Mouse (Mus musculus): Measurements from ENCODE around the gene Hcar1.

The Hcar1 gene

GRCm38 (mm10) chr5:123879928-123880327, at the start of gene Hcar1:
Hcar1 (minus strand) TSS chr5:123880020.
- no peak for DNase-seq (ENCODE audit: low spot score)

- DNase-seq (ENCODE audit: low spot score): no peak
These were observed 47.3 kb upstream of the Hcar1 start, which contains the start of gene Gm43518 for GRCm38 (mm10) chr5:123927118-123927517. Gm43518 (plus strand) TSS chr5:123927418.

GRCm38 (mm10) chr5:123922112-123922511, 42.3 kb upstream of the Hcar1 start:
- no peak for DNase-seq (ENCODE audit: low spot score)

- no peak for DNase-seq (ENCODE audit: low spot score)
These were observed 35.0 kb upstream of the Hcar1 start for GRCm38 (mm10) chr5:123914852-123915251.

DNA sequence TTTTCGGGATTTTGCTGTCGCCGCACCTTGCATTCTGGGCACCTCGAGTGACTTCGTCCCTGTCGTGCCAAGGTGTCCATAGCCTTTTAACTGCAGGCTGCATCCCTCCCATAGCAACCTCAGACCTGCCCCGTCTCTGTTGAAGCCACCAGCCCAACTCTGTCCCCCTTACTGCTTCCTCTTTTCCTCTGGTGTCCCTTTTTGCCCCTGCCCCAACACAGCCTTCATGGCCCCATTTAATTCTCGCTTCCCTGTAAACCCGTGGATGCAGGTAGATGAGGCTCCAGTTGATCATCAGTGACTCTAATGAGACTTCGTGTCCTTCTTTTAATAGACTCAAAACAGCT, 27.8 kb upstream of the Hcar1 start:
- no peak for DNase-seq (ENCODE audit: low spot score)

- DNase-seq (ENCODE audit: low spot score): peak; percentile 100
These were observed 27.3 kb upstream of the Hcar1 start, which contains the start of gene Denr for GRCm38 (mm10) chr5:123906976-123907630. Denr (plus strand) TSS chr5:123907175.

GRCm38 (mm10) chr5:123906146-123906975, 26.5 kb upstream of the Hcar1 start:
- DNase-seq (ENCODE audit: low spot score): no peak

DNA sequence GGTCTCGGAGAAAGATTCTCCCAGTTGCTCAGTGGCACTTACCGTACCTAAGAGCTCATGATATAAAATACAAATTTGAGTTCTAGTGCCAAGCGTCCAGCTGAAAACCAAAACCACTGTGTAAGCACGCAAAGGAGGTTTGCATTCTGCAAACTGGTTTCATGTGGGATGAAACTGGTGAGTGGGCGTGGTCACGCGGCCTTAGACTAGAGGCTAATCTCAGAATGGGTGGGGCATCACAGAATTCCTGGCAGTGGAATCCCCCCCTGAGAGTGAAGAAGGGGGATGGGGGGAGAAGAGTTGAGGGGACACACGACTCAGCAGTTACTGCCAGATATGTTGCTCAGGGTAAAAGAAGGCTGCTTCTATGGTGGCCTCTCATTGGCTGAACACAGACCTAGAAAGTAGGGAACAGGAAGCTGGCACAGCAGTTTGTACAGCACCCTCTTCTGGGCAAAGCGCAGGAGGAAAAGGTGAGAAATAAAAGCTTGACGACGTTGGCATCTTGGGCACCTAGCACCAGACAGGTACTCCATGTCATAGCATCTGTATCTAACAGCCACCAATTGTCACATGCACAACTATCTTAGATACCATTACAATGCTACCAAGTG, 24.3 kb upstream of the Hcar1 start:
- DNase-seq (ENCODE audit: low spot score): no peak

- DNase-seq (ENCODE audit: low spot score): no peak
These were observed 17.5 kb upstream of the Hcar1 start for GRCm38 (mm10) chr5:123897352-123897751.

DNA sequence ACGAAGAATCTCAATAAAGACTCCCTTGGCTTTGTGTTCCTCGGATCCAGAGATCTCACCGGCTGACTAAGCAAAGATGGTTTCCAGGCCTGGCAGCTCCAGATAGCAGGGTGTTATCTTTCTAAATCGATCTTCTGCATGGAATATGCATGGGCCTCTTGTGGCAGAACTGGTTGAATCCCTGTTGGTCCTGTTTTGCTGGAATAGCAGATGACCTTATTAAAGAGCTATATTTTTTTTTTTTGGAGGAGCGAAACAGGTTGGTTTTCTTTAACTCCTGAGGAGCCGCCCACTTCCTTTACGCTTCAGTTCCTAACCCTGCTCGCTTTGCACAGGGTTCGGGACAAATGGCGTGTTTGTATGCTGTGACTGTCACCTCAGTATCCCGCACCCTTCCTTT, 16.6 kb upstream of the Hcar1 start:
- no peak for DNase-seq (ENCODE audit: low spot score)

GRCm38 (mm10) chr5:123893520-123893919, 13.7 kb upstream of the Hcar1 start:
- DNase-seq (ENCODE audit: low spot score): no peak

GRCm38 (mm10) chr5:123891669-123892068, 11.8 kb upstream of the Hcar1 start:
- no peak for DNase-seq (ENCODE audit: low spot score)

- DNase-seq (ENCODE audit: low spot score): no peak
These were observed 11.2 kb upstream of the Hcar1 start for GRCm38 (mm10) chr5:123890987-123891386.

DNA sequence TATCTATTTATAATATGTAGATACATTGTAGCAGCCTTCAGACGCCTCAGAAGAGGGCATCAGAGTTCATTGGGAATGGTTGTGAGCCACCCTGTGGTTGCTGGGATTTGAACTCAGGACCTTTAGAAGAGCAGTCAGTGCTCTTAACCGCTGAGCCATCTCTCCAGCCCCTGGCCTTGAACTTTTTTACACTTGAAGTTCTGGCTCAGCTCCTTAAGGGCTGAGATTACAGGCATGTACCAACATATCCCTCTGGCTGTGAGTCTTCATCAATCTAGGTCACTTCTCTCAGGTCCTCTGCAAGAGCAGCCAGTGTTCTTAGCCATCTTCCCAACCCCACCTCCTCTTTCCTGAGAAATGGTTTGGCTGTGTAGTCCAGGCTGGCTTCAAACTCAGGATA, 10.5 kb upstream of the Hcar1 start:
- no peak for DNase-seq (ENCODE audit: low spot score)

GRCm38 (mm10) chr5:123886365-123886764, 6.5 kb upstream of the Hcar1 start:
- DNase-seq (ENCODE audit: low spot score): no peak

DNA sequence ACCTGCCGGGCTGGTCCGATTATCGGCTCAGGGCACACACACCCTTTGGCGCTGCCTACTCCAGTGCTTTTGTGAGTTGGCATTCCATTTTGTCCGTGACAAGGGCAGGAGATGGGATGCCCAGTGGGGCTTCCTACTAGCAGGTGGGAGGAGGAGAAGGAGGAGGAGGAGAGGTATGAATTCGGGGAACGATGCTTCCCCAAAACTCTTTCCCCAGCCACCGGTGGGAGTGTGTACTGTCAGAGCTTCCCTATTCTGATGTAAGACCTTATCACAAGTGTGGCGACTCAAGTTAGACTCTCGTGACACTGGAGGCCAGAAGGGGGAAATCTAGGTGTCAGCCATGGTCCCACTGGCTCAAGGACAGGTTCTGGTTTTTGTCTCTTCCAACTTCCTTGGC, 4.5 kb upstream of the Hcar1 start:
- no peak for DNase-seq (ENCODE audit: low spot score)

GRCm38 (mm10) chr5:123883891-123884290, 4.1 kb upstream of the Hcar1 start:
- no peak for DNase-seq (ENCODE audit: low spot score)

DNA sequence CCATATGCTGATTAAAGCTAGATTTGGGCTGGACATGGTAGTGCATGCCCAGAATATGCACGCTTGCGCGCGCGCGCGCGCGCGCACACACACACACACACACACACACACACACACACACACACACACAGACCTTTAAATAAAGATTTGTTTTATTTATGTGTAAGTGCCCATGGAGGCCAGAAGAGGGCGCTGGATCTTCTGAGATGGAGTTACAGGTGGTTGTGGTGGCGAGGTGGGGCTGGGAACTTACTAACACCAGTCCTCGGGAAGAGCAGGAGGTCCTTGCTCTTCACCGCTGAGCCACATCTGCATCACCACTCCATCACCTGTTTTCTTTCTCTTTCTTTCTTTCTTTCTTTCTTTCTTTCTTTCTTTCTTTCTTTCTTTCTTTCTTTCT, 958 bp upstream of the Hcar1 start:
- no peak for DNase-seq (ENCODE audit: low spot score)

DNA sequence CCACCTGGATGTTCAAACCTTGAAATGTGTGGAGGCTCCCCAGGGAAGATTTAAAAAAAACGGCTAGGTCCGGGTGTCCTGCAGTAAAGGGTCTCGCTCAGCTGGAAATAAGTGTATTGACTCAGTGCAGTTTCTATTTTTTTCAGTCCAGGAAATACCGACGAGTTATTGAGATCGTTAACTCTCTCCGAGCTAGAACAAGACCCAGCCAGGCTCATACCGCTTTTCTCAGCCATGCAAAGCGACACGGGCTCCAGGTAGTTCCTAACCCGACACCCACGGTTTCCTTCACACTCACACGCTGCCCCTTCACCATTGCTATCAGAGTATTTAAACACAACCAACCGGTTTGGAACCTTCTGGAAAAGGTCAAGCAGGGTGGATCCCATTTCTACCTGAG, 1.8 kb downstream of the Hcar1 start:
- no peak for DNase-seq (ENCODE audit: low spot score)

DNA sequence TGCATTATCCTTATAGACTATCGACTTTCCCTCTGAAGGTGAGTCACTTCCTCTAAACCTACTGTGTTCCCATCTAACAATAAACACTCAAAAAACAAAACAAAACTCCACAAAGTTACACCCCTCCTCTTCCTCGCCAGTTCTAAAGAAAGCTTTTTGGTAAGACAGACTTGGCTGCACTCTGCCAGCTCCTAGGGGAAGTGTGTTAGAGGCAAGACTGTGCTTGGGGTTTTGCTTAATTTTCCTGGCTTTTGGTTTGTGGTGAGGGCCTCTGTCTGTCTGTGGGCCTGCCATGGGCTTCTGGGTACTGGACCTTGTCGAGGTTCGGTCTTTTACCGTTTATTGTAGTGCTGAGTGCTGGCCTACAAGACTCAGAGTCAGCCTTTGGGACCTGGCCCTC, 5.6 kb downstream of the Hcar1 start:
- no peak for DNase-seq (ENCODE audit: low spot score)

DNA sequence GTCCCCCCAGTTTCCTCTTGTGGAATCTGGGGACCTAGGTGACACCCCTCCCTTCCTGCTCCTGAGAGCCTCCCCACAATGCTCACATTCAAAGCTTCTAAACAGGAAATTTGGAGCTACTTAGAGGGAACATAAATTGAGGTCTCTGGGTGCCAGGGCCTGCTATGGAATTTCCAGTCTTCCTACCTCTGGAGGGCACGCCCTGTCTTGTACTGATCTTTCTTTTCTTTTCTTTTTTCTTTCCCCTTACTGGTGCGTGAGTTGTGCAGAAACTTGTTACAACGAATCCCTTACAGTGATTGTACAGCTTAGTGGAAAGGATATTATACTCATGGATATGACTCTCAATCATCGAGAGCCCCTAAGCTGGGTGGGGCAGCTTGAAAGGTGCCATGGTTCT, 10.2 kb downstream of the Hcar1 start:
- DNase-seq (ENCODE audit: low spot score): no peak

GRCm38 (mm10) chr5:123866457-123866856, 13.4 kb downstream of the Hcar1 start:
- no peak for DNase-seq (ENCODE audit: low spot score)

- DNase-seq (ENCODE audit: low spot score): no peak
These were observed 14.5 kb downstream of the Hcar1 start, which contains the start of gene Hcar2 for GRCm38 (mm10) chr5:123865365-123865764. Hcar2 (minus strand) TSS chr5:123865499.

Data from urinary bladder, postnatal 10 days (tissue).